Mouse (Mus musculus) hindbrain, postnatal 0 days (tissue): ENCODE measurements around the gene Ehd4. TPM values are rescaled to one million over a fixed set of nuclear protein-coding genes. Genes with fewer than 3 reads are reported as not detected.

Experiments
- ATAC-seq: fragments of 200-750 bp; cut with Nextera tagmentation; 2 replicates; pipeline ENCODE4 v1.8.0; 2017; ENCODE audit warnings: mild to moderate bottlenecking, moderate TSS enrichment, moderate library complexity
- DNase-seq: peaks from one replicate; pipeline ENCODE4 v3.0.0-alpha.2; 2015; ENCODE audit warnings: low spot score
- H3K27ac ChIP-seq: fragments of 300-500 bp; sonication (generic); 2 replicates; pipeline ENCODE4 v1.5.1; 2014; ENCODE audit warnings: mild to moderate bottlenecking
- H3K27me3 ChIP-seq: fragments of 300-500 bp; sonication (generic); 2 replicates; pipeline ENCODE4 v1.6.1; 2014; ENCODE audit warnings: low read length, mixed read lengths; ENCODE audit not compliant: insufficient read depth
- H3K36me3 ChIP-seq: fragments of 300-500 bp; sonication (generic); 2 replicates; pipeline ENCODE4 v1.6.1; 2014; ENCODE audit warnings: low read length, mixed read lengths; ENCODE audit not compliant: insufficient read depth
- H3K4me1 ChIP-seq: fragments of 300-500 bp; sonication (generic); 2 replicates; pipeline ENCODE4 v1.6.1; 2014; ENCODE audit warnings: antibody characterized with exemption, low read length, mixed read lengths; ENCODE audit not compliant: insufficient read depth
- H3K4me2 ChIP-seq: fragments of 300-500 bp; sonication (generic); 2 replicates; pipeline ENCODE4 v1.6.1; 2014; ENCODE audit warnings: low read depth, mild to moderate bottlenecking, low read length, moderate library complexity, mixed read lengths
- H3K4me3 ChIP-seq: fragments of 300-500 bp; sonication (generic); 2 replicates; pipeline ENCODE4 v1.5.1; 2014; ENCODE audit warnings: low read length
- H3K9ac ChIP-seq: fragments of 300-500 bp; sonication (generic); replicated peaks from 2 replicates; pipeline ENCODE4 v1.6.1; 2014; ENCODE audit warnings: mild to moderate bottlenecking, low read length, moderate library complexity, mixed read lengths
- H3K9me3 ChIP-seq: fragments of 300-500 bp; sonication (generic); 2 replicates; pipeline ENCODE4 v1.6.1; 2016; ENCODE audit warnings: low read length, mixed read lengths
- CTCF ChIP-seq: IDR thresholded peaks from 2 replicates; pipeline ENCODE4 v1.5.1; 2016; ENCODE audit warnings: antibody characterized with exemption, control low read depth, low read depth
- WGBS: fragments of 180-500 bp; shearing (Covaris S2); extraction: QIAGEN DNeasy Blood & Tissue Kit; methylation state at CpG from one replicate; pipeline ENCODE4 v1.1.7; 2014; 5-methylcytosine and 5-hydroxymethylcytosine counted together
- polyA plus RNA-seq: library from polyadenylated mRNA; unstranded; fragments of >200 nt; fragmentation: Nextera tagmentation; extraction: Ambion mirVana; gene quantifications from 2 replicates; pipeline ENCODE4 v1.2.1, GENCODE M21; 2015
- total RNA-seq: library from RNA; depleted of rRNA; stranded (reverse); fragments of >200 nt; gene quantifications from 2 replicates; pipeline ENCODE4 v1.2.3, GENCODE M21; 2014; rRNA removed

Gene Ehd4
- total and polyA plus RNA-seq, 2 experiments from 2014 or later = 6.3 to 24.6 TPM

DNA sequence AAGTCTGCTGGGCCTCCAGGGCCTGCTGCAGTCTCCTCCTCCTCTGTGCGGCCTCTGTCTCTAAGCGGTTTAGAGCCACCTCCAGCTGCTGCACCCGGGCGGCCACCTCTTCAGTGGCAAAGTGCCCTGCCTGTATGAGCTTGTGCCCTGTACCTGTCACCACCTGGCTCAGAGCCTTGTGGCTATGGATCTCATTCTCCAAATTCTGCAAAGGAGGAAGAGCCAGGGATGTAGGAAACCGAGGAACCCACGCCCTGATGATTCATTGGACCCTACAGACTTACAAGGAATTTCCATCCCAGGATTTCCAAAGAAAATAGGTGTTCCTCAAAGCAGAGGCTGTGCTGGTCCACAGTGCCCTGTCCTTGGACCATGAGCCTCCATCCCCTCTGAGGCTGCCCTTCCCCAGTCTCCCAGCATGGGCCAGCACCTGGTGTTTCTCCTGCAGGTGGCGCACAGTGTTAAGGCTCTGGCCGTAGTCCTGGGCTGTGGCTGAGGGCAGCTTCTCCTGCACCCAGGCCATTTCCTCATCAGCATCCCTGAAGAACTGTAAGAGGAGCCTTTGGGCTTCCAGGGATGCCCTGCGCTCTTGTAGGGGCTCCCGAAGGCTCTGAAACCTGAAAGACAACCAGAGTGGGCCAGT lies 104.7 kb downstream of the Ehd4 start:
- WGBS = 59% methylated on average over 10 of the region's 10 CpGs
- TF ChIP-seq CTCF = peak; percentile 66

DNA sequence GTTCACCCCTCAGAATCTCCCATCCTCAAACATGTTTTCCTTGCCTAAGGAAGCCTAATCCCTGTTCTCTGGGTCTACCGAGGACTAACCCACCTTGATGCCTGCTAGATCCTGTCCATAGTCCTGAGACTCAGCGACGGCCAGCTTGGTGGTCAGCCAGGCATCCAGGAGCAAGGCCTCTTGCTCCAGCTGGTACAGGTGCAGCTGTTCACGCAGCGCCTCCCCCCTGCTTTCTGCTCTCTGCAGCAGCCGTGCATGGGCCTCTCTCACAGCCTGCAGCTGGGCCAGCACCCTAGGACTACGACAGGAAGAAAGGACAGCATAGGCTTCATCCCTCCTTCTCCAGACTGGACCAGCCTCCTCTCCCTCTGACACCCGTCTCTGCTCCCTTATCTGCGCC lies 106.2 kb downstream of the Ehd4 start:
- Histone ChIP-seq H3K4me3 (no peak overlapping the region), H3K27me3 (no peaks in the 10 kb centered on the region), H3K36me3 (no peaks in the 10 kb centered on the region), H3K4me2 (no peak overlapping the region), H3K27ac (no peak overlapping the region), H3K9ac (no peak overlapping the region), H3K4me1 (no peaks in the 10 kb centered on the region), H3K9me3 (no peaks in the 10 kb centered on the region)
- ATAC-seq (no peak), DNase-seq (no peak)
- 78% methylated on average over 9 of the region's 9 CpGs for WGBS
- TF ChIP-seq CTCF = no peak

More for the DNA sequence above, 104.7 kb downstream of the Ehd4 start:
- Histone ChIP-seq H3K9me3 (no peaks in the 10 kb centered on the region), H3K4me3 (no peak overlapping the region), H3K27me3 (no peaks in the 10 kb centered on the region), H3K36me3 (no peaks in the 10 kb centered on the region), H3K27ac (no peak overlapping the region), H3K9ac (no peak overlapping the region), H3K4me2 (no peak overlapping the region), H3K4me1 (no peaks in the 10 kb centered on the region)
- peak; percentile 25 for DNase-seq
- no peak for ATAC-seq

DNA sequence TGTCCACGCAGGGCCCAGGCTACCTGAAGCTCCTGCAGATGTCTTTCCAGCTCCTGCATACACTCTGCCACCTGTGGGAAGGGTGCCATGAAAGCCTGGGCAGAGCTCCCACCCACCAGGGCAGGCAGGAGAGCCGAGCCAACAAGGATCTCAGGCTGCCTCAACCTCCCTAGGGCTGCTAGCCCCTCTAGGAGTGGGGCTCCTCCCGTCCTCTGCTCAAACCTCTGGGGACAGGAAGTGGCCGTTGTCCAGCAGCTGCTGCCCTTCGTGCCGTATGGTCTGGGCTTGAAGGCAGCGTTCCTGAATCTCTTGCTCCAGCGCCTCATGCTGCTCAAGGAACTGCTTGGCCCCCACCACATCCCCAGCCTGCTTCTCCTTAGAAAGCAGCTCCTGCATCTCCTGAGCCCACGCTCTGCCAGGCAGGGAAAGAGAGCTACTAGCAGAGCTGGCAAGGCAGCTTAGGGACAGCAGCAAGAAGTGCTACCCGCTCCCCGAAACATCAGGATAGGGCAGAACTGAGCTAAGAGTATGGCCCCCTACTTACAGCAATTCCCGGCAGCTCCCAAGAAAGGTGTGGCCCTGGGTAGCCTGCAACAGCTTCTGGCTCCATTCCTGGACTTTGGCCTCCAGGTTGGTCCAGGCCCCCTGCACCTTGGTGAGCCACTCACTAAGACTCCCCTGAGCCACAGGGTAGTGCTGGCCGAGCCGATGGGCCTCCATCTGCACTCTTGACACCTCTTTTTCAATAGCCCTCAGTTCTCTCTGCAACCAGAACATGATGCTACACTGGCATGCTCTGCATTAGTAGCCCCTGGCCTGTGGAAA lies 107.7 kb downstream of the Ehd4 start:
- H3K9ac ChIP-seq = no peak overlapping the region
- H3K9me3 ChIP-seq = no peaks in the 10 kb centered on the region
- no peaks in the 10 kb centered on the region for H3K27me3 ChIP-seq
- ATAC-seq (0 out of 2 replicates have a peak, but pooled peaks have one; percentile 17), DNase-seq (no peak)
- WGBS = 59% methylated on average over 14 of the region's 14 CpGs
- peaks cover 2% of the 10 kb centered on the region; the same call in 1 of the 2 replicates for H3K36me3 ChIP-seq
- no peak overlapping the region for H3K27ac ChIP-seq
- no peak overlapping the region for H3K4me2 ChIP-seq
- H3K4me1 ChIP-seq = no peaks in the 10 kb centered on the region
- H3K4me3 ChIP-seq = no peak overlapping the region
- TF ChIP-seq CTCF = no peak

DNA sequence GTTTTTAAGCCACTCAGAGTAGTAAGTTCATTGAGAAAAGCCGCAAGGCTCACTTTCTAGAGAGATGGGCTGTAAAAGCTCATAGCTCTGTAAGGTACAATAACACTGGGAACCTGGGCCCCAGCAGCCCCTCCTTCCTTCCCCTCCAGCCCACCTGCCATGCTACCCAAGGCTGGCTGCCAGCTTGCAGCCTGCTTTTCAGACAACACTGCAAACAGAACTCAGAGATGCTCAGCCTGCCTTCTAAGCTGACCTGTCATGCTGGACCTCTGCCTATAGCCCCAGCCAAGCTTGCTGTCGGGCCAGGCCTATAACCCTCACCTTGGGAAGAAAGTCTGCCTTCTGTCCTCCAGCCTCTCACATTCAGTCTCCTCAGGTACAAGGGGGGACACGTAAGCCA lies 109.7 kb downstream of the Ehd4 start:
- H3K27ac ChIP-seq = no peak overlapping the region
- H3K4me2 ChIP-seq = no peak overlapping the region
- H3K36me3 ChIP-seq = peaks cover 9% of the 10 kb centered on the region; the same call in 1 of the 2 replicates
- H3K4me1 ChIP-seq = no peaks in the 10 kb centered on the region
- WGBS = 86% methylated on average over 3 of the region's 3 CpGs
- no peak overlapping the region for H3K9ac ChIP-seq
- no peaks in the 10 kb centered on the region for H3K27me3 ChIP-seq
- no peak for TF ChIP-seq CTCF
- no peak overlapping the region for H3K4me3 ChIP-seq
- no peak for ATAC-seq
- no peak for DNase-seq
- no peaks in the 10 kb centered on the region for H3K9me3 ChIP-seq

DNA sequence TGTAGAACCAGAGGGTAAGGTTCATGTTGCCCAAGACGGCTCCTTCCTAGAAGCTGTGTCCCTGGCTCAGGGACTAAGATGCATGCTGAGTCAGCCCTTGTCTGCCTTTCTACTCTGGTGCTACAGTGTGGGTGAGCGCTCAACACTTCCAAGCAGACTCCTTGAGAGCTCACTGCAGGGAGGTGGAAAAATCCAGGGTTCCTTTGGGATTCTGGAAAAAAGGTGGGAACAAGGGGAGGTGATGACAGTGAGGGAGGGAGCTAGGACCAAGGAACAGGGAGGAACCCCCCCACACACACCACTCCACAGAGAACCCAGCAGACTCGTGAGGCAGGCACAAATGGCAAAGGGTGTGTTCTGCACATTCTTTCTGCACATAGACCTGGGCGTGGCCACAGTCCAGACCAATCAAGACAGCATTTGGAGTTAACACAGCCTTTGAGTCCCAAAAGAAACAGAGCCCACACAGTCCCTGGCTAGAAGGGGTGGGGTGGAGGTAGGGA lies 110.3 kb downstream of the Ehd4 start:
- no peaks in the 10 kb centered on the region for H3K9me3 ChIP-seq
- no peak overlapping the region for H3K4me2 ChIP-seq
- peaks cover 9% of the 10 kb centered on the region; the same call in 1 of the 2 replicates for H3K36me3 ChIP-seq
- DNase-seq (no peak), ATAC-seq (no peak)
- H3K9ac ChIP-seq = no peak overlapping the region
- H3K4me1 ChIP-seq = no peaks in the 10 kb centered on the region
- no peak for TF ChIP-seq CTCF
- H3K27me3 ChIP-seq = no peaks in the 10 kb centered on the region
- H3K27ac ChIP-seq = no peak overlapping the region
- H3K4me3 ChIP-seq = no peak overlapping the region
- 59% methylated on average over 4 of the region's 4 CpGs for WGBS

DNA sequence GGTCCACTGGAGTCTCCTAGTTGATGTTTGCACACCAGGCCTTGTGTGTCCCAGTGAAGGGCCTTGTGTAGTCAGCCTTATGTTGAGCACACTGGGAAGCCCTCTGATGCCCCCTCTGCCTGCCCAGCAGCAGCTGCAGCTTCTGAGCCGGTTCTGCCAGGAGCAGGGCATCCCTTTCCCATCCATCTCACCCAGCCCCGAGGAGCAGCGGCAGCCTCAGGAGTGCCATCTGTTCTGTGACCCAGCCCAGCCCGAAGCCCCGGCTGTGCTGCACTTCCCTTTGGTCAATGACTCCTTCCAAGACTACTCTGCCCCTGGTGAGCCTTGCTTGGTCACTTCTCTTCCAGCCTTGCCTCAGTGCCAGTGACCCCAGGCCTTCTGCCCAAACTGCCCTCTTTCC lies 113.4 kb downstream of the Ehd4 start:
- TF ChIP-seq CTCF = no peak
- H3K4me1 ChIP-seq = no peaks in the 10 kb centered on the region
- no peak overlapping the region for H3K4me2 ChIP-seq
- H3K27ac ChIP-seq = no peak overlapping the region
- no peak for ATAC-seq
- H3K4me3 ChIP-seq = no peak overlapping the region
- 77% methylated on average over 5 of the region's 5 CpGs for WGBS
- no peak for DNase-seq
- no peaks in the 10 kb centered on the region for H3K27me3 ChIP-seq
- H3K9ac ChIP-seq = no peak overlapping the region
- H3K36me3 ChIP-seq = peaks cover 14% of the 10 kb centered on the region; the same call in 1 of the 2 replicates
- H3K9me3 ChIP-seq = no peaks in the 10 kb centered on the region

Other genes starting within 250 kb of the Ehd4 start
- gene Mapkbp1, start 181.9 kb downstream of the Ehd4 start, total RNA-seq = 41.3 and 41.4 TPM in 2 replicates
- 5.3 and 5.5 TPM in 2 replicates for gene Mapkbp1, start 181.9 kb downstream of the Ehd4 start, polyA plus RNA-seq
- gene Jmjd7, start 127.1 kb downstream of the Ehd4 start, total RNA-seq = 16.3 and 18.7 TPM in 2 replicates
- 20.0 and 20.3 TPM in 2 replicates for gene Jmjd7, start 127.1 kb downstream of the Ehd4 start, polyA plus RNA-seq
- gene Gm28042, start 127.1 kb downstream of the Ehd4 start, total RNA-seq = 2.9 and 6.8 TPM in 2 replicates
- gene Gm28042, start 127.1 kb downstream of the Ehd4 start, polyA plus RNA-seq = 1.3 and 1.8 TPM in 2 replicates
- 5.5 and 12.3 TPM in 2 replicates for gene Pla2g4b, start 121.2 kb downstream of the Ehd4 start, total RNA-seq
- 0.30 and 0.33 TPM in 2 replicates for gene Pla2g4b, start 121.2 kb downstream of the Ehd4 start, polyA plus RNA-seq
- gene Pla2g4e, start 90.7 kb upstream of the Ehd4 start, total RNA-seq = 14.9 and 15.0 TPM in 2 replicates
- gene Pla2g4e, start 90.7 kb upstream of the Ehd4 start, polyA plus RNA-seq = 6.7 and 8.0 TPM in 2 replicates
- 0.14 and 0.16 TPM in 2 replicates for gene Pla2g4d, start 134.6 kb upstream of the Ehd4 start, total RNA-seq
- 0.20 TPM in 2 replicates for gene Pla2g4d, start 134.6 kb upstream of the Ehd4 start, polyA plus RNA-seq
- not detected in 2 replicates for gene Pla2g4f, start 159.6 kb upstream of the Ehd4 start, total RNA-seq
- not detected in 2 replicates for gene Pla2g4f, start 159.6 kb upstream of the Ehd4 start, polyA plus RNA-seq
- gene Vps39, start 198.5 kb upstream of the Ehd4 start, total RNA-seq = 47.9 and 67.4 TPM in 2 replicates
- 31.9 and 32.2 TPM in 2 replicates for gene Vps39, start 198.5 kb upstream of the Ehd4 start, polyA plus RNA-seq
- 7.5 and 10.5 TPM in 2 replicates for gene Ganc, start 249.3 kb upstream of the Ehd4 start, total RNA-seq
- gene Ganc, start 249.3 kb upstream of the Ehd4 start, polyA plus RNA-seq = 8.2 and 9.1 TPM in 2 replicates
- gene Tmem87a, start 249.5 kb upstream of the Ehd4 start, total RNA-seq = 23.2 and 25.0 TPM in 2 replicates
- 7.4 and 7.9 TPM in 2 replicates for gene Tmem87a, start 249.5 kb upstream of the Ehd4 start, polyA plus RNA-seq